Mouse (Mus musculus): ENCODE measurements at regions not wholly inside any gene's neighbourhood (a gene's known extent, or its start where the extent isn't known, plus 50 kb on each side); places are given as distances from the start of the nearest gene placed in this dataset.

- Histone ChIP-seq H3K27me3 (no peaks in the 10 kb centered on the region), H3K9me3 (replicated peaks) (no peaks in the 10 kb centered on the region), H3K27ac (no peak overlapping the region), H3K36me3 (no peaks in the 10 kb centered on the region), H3K9ac (no peak overlapping the region), H3K4me2 (no peak overlapping the region), H3K4me3 (no peak overlapping the region), H3K4me1 (replicated peaks) (peaks cover 3% of the 10 kb centered on the region; the same call in 1 of the 2 replicates)
- ATAC-seq (replicated peaks; ENCODE audit: insufficient number of reproducible peaks, insufficient read depth, low FRiP score, low read depth) = no peak
- WGBS = 76% methylated on average over 5 of the region's 5 CpGs
Measured at GRCm38 (mm10) chr9:41745979-41746647, 378.0 kb downstream of the Sorl1 start.

DNA sequence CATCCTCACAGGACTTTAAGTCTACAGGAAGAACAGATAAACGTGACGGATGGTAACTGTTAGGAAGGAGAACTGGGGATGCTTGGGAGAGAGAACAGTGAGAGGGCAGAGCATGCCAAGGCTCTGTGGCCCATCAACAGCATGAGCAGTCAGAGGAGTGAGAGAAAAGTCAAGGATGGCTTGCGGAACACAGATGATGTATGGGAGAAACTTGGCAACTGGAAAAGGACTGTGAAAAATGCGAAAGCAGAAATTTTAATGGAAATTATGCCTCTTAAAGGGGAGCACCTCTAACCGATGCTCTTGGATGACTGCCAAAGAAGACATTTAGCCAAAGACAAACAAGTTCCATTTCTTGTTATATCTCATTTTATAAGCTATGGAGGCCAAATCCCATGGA, 382.6 kb downstream of the Sorl1 start:
- no peaks in the 10 kb centered on the region for H3K27me3 ChIP-seq
- WGBS = 56% methylated on average over 5 of the region's 5 CpGs
- H3K27ac ChIP-seq = no peak overlapping the region
- no peak for ATAC-seq (replicated peaks; ENCODE audit: insufficient number of reproducible peaks, insufficient read depth, low FRiP score, low read depth)
- H3K4me1 ChIP-seq (replicated peaks) = peaks cover 11% of the 10 kb centered on the region
- no peak overlapping the region for H3K9ac ChIP-seq
- H3K4me2 ChIP-seq = no peak overlapping the region
- no peaks in the 10 kb centered on the region for H3K9me3 ChIP-seq (replicated peaks)
- H3K4me3 ChIP-seq = no peak overlapping the region
- H3K36me3 ChIP-seq = no peaks in the 10 kb centered on the region

DNA sequence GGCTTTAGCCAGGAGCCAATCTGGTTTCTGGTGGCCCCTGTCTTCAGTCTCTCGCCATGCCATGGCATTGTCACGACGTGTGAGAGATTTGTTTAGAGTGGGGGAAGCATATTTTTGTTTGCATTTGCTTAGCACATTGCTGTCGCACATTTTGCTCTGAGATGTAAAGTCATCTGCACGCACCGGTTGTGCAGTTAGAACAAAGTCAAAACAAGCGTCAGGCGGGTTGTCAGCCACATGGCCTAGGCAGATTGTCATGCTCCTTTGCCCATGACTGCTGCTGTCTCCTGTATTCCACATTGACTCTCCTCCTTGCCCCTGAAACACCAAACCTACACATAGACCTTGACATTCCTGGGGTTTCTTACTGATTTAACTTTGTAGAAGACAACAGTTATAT, 383.6 kb downstream of the Sorl1 start:
- Histone ChIP-seq H3K9me3 (replicated peaks) (no peaks in the 10 kb centered on the region), H3K27me3 (no peaks in the 10 kb centered on the region), H3K4me2 (no peak overlapping the region), H3K4me1 (replicated peaks) (peaks cover 18% of the 10 kb centered on the region), H3K36me3 (no peaks in the 10 kb centered on the region), H3K27ac (no peak overlapping the region), H3K4me3 (no peak overlapping the region), H3K9ac (no peak overlapping the region)
- no peak for ATAC-seq (replicated peaks; ENCODE audit: insufficient number of reproducible peaks, insufficient read depth, low FRiP score, low read depth)
- 84% methylated on average over 8 of the region's 8 CpGs for WGBS

- no peak overlapping the region for H3K4me3 ChIP-seq
Measured at GRCm38 (mm10) chr9:41737671-41738070, 386.4 kb downstream of the Sorl1 start.

DNA sequence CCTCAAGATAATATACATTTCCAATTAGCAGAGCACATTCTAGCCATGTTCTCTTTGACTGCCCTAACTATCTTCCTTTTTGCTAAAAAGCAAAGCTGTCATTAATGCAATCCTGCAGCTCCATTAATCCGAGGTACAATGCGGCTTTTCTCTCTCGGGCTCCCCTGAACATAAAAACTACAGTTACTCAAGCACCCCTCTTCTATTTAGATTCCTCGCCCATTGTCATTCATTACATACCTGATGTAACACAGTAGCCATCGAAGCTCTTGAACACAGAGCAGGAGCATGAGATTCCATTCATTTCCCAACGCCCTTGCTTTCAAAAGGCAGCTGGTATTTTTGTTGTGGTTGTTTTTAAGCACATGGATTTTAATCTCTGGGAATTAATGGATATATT, 387.2 kb downstream of the Sorl1 start:
- no peak for ATAC-seq (replicated peaks; ENCODE audit: insufficient number of reproducible peaks, insufficient read depth, low FRiP score, low read depth)
- Histone ChIP-seq H3K27me3 (no peaks in the 10 kb centered on the region), H3K4me2 (peak overlapping the region; percentile 66), H3K9ac (no peak overlapping the region), H3K27ac (peak overlapping the region; percentile 84), H3K4me3 (peak overlapping the region; percentile 47), H3K4me1 (replicated peaks) (peaks cover 22% of the 10 kb centered on the region), H3K9me3 (replicated peaks) (no peaks in the 10 kb centered on the region), H3K36me3 (no peaks in the 10 kb centered on the region)
- 32% methylated on average over 6 of the region's 6 CpGs for WGBS

More at GRCm38 (mm10) chr9:41737671-41738070, 386.4 kb downstream of the Sorl1 start:
- Histone ChIP-seq H3K27me3 (no peaks in the 10 kb centered on the region), H3K9me3 (replicated peaks) (no peaks in the 10 kb centered on the region), H3K9ac (no peak overlapping the region), H3K4me1 (replicated peaks) (peaks cover 22% of the 10 kb centered on the region), H3K27ac (no peak overlapping the region), H3K4me2 (no peak overlapping the region), H3K36me3 (no peaks in the 10 kb centered on the region)
- 86% methylated on average over 6 of the region's 6 CpGs for WGBS
- no peak for ATAC-seq (replicated peaks; ENCODE audit: insufficient number of reproducible peaks, insufficient read depth, low FRiP score, low read depth)

DNA sequence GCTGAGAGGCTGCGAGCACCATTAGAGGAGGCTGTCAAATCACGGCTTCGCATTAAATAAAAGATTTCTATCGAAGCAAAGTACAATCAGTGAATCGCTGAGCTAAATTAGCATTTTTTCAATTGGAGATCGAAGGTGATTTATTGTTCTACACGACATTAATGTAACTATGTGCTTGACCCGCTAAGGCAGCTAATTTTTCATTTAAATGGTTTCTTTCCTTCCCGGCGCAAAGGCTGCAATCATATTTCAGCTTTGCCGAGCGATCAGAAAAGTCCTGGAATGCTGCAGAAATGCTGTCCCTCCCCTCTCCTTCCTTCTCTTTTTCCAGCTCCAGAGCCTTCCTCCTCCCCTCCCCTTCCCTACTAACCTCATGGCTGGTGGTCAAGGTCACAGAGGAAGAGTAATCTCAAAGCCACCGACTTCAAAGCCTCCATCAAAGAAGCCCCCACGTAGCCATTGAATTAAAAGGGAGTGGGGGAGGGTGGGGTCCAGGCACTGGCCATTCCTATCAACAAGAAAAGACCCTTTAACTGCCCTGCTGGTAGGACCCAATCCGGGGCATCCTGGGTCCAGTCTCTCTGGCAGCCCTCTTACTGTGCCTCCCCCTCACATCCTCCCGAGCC, 387.8 kb downstream of the Sorl1 start:
- H3K4me2 ChIP-seq = peak overlapping the region; percentile 66
- H3K4me1 ChIP-seq (replicated peaks) = peaks cover 22% of the 10 kb centered on the region
- peak overlapping the region; percentile 44 for H3K9ac ChIP-seq
- peak overlapping the region; percentile 47 for H3K4me3 ChIP-seq
- no peaks in the 10 kb centered on the region for H3K36me3 ChIP-seq
- H3K27me3 ChIP-seq = no peaks in the 10 kb centered on the region
- ATAC-seq (replicated peaks; ENCODE audit: insufficient number of reproducible peaks, insufficient read depth, low FRiP score, low read depth) = no peak; the same call in 1 of the 2 replicates
- H3K9me3 ChIP-seq (replicated peaks) = no peaks in the 10 kb centered on the region
- 2% methylated on average over 16 of the region's 16 CpGs for WGBS
- H3K27ac ChIP-seq = peak overlapping the region; percentile 84

GRCm38 (mm10) chr9:41735448-41736233, 388.5 kb downstream of the Sorl1 start:
- H3K4me2 ChIP-seq = peak overlapping the region; percentile 66
- H3K9me3 ChIP-seq (replicated peaks) = no peaks in the 10 kb centered on the region
- peaks cover 22% of the 10 kb centered on the region for H3K4me1 ChIP-seq (replicated peaks)
- H3K36me3 ChIP-seq = no peaks in the 10 kb centered on the region
- peak; percentile 79 for ATAC-seq (replicated peaks; ENCODE audit: insufficient number of reproducible peaks, insufficient read depth, low FRiP score, low read depth)
- peak overlapping the region; percentile 47 for H3K4me3 ChIP-seq
- peak overlapping the region; percentile 44 for H3K9ac ChIP-seq
- H3K27ac ChIP-seq = peak overlapping the region; percentile 84
- 2% methylated on average over 22 of the region's 22 CpGs for WGBS
- no peaks in the 10 kb centered on the region for H3K27me3 ChIP-seq

GRCm38 (mm10) chr9:41734925-41735447, 389.1 kb downstream of the Sorl1 start:
- Histone ChIP-seq H3K9ac (peak overlapping the region; percentile 44; the same call in 1 of the 2 replicates), H3K4me3 (peak overlapping the region; percentile 47), H3K27me3 (no peaks in the 10 kb centered on the region), H3K36me3 (no peaks in the 10 kb centered on the region), H3K9me3 (replicated peaks) (no peaks in the 10 kb centered on the region), H3K27ac (peak overlapping the region; percentile 84), H3K4me2 (peak overlapping the region; percentile 66), H3K4me1 (replicated peaks) (peaks cover 22% of the 10 kb centered on the region)
- no peak for ATAC-seq (replicated peaks; ENCODE audit: insufficient number of reproducible peaks, insufficient read depth, low FRiP score, low read depth)
- 26% methylated on average over 8 of the region's 8 CpGs for WGBS

DNA sequence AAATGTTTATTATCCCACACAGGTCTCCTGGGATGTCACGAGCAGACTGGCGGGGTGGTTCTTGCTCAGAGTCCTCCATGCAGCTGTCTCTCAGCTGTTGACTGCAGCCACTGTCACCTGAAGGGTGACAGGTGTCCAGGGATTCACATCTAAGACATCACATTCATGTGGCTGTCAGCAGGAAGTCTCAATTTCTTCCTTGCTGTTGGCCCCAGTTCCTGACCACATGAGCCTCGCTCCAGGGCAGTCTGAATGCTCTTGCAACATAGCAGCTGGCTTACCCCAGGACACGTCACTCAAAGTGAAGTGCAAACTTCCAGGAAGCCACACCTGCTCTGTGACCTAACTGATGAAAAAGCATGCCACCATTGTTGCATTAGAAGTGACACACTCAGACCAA, 402.5 kb downstream of the Sorl1 start:
- Histone ChIP-seq H3K36me3 (no peaks in the 10 kb centered on the region), H3K4me2 (no peak overlapping the region), H3K27ac (no peak overlapping the region), H3K4me3 (no peak overlapping the region), H3K27me3 (no peaks in the 10 kb centered on the region), H3K4me1 (replicated peaks) (no peaks in the 10 kb centered on the region), H3K9me3 (replicated peaks) (no peaks in the 10 kb centered on the region), H3K9ac (no peak overlapping the region)
- ATAC-seq (replicated peaks; ENCODE audit: insufficient number of reproducible peaks, insufficient read depth, low FRiP score, low read depth) = no peak
- WGBS = 69% methylated on average over 4 of the region's 4 CpGs

DNA sequence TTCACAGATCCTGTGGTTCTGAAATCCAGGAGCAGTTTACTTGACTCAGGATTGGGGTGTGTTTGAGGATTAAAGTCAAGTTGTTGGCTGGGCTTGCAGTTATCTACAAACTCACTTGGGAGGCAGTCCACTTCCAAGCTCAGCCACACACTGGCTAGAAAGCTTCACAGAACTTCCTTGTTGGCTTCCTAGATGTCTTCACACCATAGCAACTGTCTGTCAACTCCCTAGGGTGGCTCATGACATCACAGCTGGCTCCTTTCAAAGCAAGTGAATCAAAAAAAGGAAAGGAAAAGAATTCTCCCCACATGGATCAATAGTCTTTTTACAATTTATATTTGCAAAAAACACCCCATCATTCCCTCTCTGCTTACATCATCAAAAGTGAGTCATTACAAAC, 408.9 kb downstream of the Sorl1 start:
- no peak overlapping the region for H3K9ac ChIP-seq
- H3K27me3 ChIP-seq = no peaks in the 10 kb centered on the region
- H3K4me2 ChIP-seq = no peak overlapping the region
- no peak overlapping the region for H3K27ac ChIP-seq
- H3K4me1 ChIP-seq (replicated peaks) = no peaks in the 10 kb centered on the region
- H3K9me3 ChIP-seq (replicated peaks) = no peaks in the 10 kb centered on the region
- no peak overlapping the region for H3K4me3 ChIP-seq
- H3K36me3 ChIP-seq = no peaks in the 10 kb centered on the region
- ATAC-seq (replicated peaks; ENCODE audit: insufficient number of reproducible peaks, insufficient read depth, low FRiP score, low read depth) = no peak

- no peak for ATAC-seq (replicated peaks; ENCODE audit: insufficient number of reproducible peaks, insufficient read depth, low FRiP score, low read depth)
- no peaks in the 10 kb centered on the region for H3K27me3 ChIP-seq
- H3K9me3 ChIP-seq (replicated peaks) = no peaks in the 10 kb centered on the region
Measured at GRCm38 (mm10) chr9:41705972-41706371, 418.1 kb downstream of the Sorl1 start.

More at GRCm38 (mm10) chr9:41705972-41706371, 418.1 kb downstream of the Sorl1 start:
- Histone ChIP-seq H3K4me3 (no peak overlapping the region), H3K4me1 (replicated peaks) (peaks cover 3% of the 10 kb centered on the region; the same call in 1 of the 2 replicates), H3K36me3 (no peaks in the 10 kb centered on the region), H3K4me2 (no peak overlapping the region), H3K27ac (no peak overlapping the region), H3K9ac (no peak overlapping the region)
